Mouse (Mus musculus): ENCODE measurements around the gene Ppcdc. TPM values are rescaled to one million over a fixed set of nuclear protein-coding genes. Genes with fewer than 3 reads are reported as not detected.

The Ppcdc gene
- total and polyA plus RNA-seq, 3 experiments: 38.8 to 50.3 (median 44.1) TPM

GRCm38 (mm10) chr9:57421121-57421571 is 18.8 kb downstream of the Ppcdc start (continued):
- TF ChIP-seq TCF12 (IDR thresholded peaks at IDR 0.05; ENCODE audit: low read depth, low read length) (peak; percentile 99), ZKSCAN1 (IDR thresholded peaks at IDR 0.05; ENCODE audit: borderline replicate concordance, low read depth, low read length) (no peak), ZC3H11A (IDR thresholded peaks at IDR 0.05; ENCODE audit: low read depth, low read length) (no peak), JUN (IDR thresholded peaks at IDR 0.05; ENCODE audit: insufficient read depth, low read depth, low read length) (peak; percentile 86), MEF2A (IDR thresholded peaks at IDR 0.05; ENCODE audit: borderline replicate concordance, low read depth, low read length) (peak; percentile 86), NELFE (IDR thresholded peaks at IDR 0.05; ENCODE audit: low read depth, low read length) (peak; percentile 64; the same call in 1 of the 2 replicates), KAT2A (IDR thresholded peaks at IDR 0.05; ENCODE audit: insufficient replicate concordance, low read length) (no peak), TBP (conservative IDR thresholded peaks at IDR 0.05; ENCODE audit: low read depth, low read length) (peak; percentile 95), USF2 (conservative IDR thresholded peaks at IDR 0.05; ENCODE audit: low read depth, low read length) (no peak; the same call in 1 of the 2 replicates), PAX5 (IDR thresholded peaks at IDR 0.05; ENCODE audit: low read length) (no peak), SIN3A (IDR thresholded peaks at IDR 0.05; ENCODE audit: low read length) (peak; percentile 88), RCOR1 (conservative IDR thresholded peaks at IDR 0.05; ENCODE audit: low read depth, low read length) (0 out of 2 replicates have a peak, but pooled peaks have one; percentile 43), E2F4 (IDR thresholded peaks at IDR 0.05; ENCODE audit: insufficient replicate concordance, low read depth, low read length) (no peak), RAD21 (IDR thresholded peaks at IDR 0.05; ENCODE audit: low read depth, low read length) (no peak; the same call in 1 of the 2 replicates), MXI1 (IDR thresholded peaks at IDR 0.05; ENCODE audit: low read depth, low read length) (peak; percentile 81), ZMIZ1 (IDR thresholded peaks at IDR 0.05; ENCODE audit: low read depth, low read length) (peak; percentile 72), CTCF (conservative IDR thresholded peaks at IDR 0.05 in 1 of 2, IDR thresholded peaks at IDR 0.05 in 1 of 2; ENCODE audit: low read depth in 2 of 2, low read length in 2 of 2) (no peak), JUND (conservative IDR thresholded peaks at IDR 0.05; ENCODE audit: low read depth, low read length) (peak; percentile 80), CHD1 (IDR thresholded peaks at IDR 0.05; ENCODE audit: low read depth, low read length) (0 out of 2 replicates have a peak, but pooled peaks have one; percentile 28)

- dilution Hi-C loops (cut with MboI; ENCODE audit: extremely low pct_ligation_motif_present, extremely low pct_unique_long_range_greater_than_20kb, low sequenced_read_pairs) (no loop called here), in situ Hi-C loops (cut with MboI; ENCODE audit: low pct_ligation_motif_present, low pct_unique_long_range_greater_than_20kb, low sequenced_read_pairs) (no loop called here)
- peak; percentile 66 for DNase-seq (ENCODE audit: extremely low read depth)
- H3K9ac ChIP-seq (ENCODE audit: insufficient read depth, low read depth): peak overlapping the region; percentile 91
- peak overlapping the region; percentile 88 for H3K4me2 ChIP-seq (ENCODE audit: insufficient read depth, low read depth, poor library complexity, severe bottlenecking)
- peak overlapping the region; percentile 100 for H3K27ac ChIP-seq (ENCODE audit: insufficient read depth, low read depth)
- peaks cover 21 to 68% of the 10 kb centered on the region in 2 experiments for H3K4me1 ChIP-seq (ENCODE audit: control insufficient read depth in 1 of 2, insufficient read depth in 2 of 2)
- no peaks in the 10 kb centered on the region for H3K27me3 ChIP-seq (replicated peaks)
- TF ChIP-seq IRF4 (IDR thresholded peaks at IDR 0.05; ENCODE audit: low read depth, low read length): 0 out of 2 replicates have a peak, but pooled peaks have one; percentile 34
- TF ChIP-seq ZNF384 (IDR thresholded peaks at IDR 0.05; ENCODE audit: low read depth, low read length): no peak
- peak; percentile 35 for TF ChIP-seq ETS1 (conservative IDR thresholded peaks at IDR 0.05; ENCODE audit: low read depth, low read length)
- no peak; the same call in 1 of the 2 replicates for TF ChIP-seq RCOR1 (conservative IDR thresholded peaks at IDR 0.05; ENCODE audit: low read depth, low read length)
- TF ChIP-seq MYC (IDR thresholded peaks at IDR 0.05; ENCODE audit: low read depth, low read length): peak; percentile 86
- TF ChIP-seq CHD2 (IDR thresholded peaks at IDR 0.05; ENCODE audit: low read length): peak; percentile 70
- TF ChIP-seq MXI1 (IDR thresholded peaks at IDR 0.05; ENCODE audit: low read depth, low read length): peak; percentile 85
- TF ChIP-seq POLR2A (IDR thresholded peaks at IDR 0.05; ENCODE audit: low read depth, low read length): no peak
- no peak for TF ChIP-seq SMC3 (IDR thresholded peaks at IDR 0.05; ENCODE audit: low read depth, low read length)
- TF ChIP-seq ZMIZ1 (IDR thresholded peaks at IDR 0.05; ENCODE audit: low read depth, low read length): no peak
- no peak for TF ChIP-seq BHLHE40 (IDR thresholded peaks at IDR 0.05; ENCODE audit: low read depth, low read length)
- no peak for TF ChIP-seq ZKSCAN1 (IDR thresholded peaks at IDR 0.05; ENCODE audit: borderline replicate concordance, low read depth, low read length)
- TF ChIP-seq UBTF (IDR thresholded peaks at IDR 0.05; ENCODE audit: low read depth, low read length): peak; percentile 74; the same call in 1 of the 2 replicates
- TF ChIP-seq TCF12 (IDR thresholded peaks at IDR 0.05; ENCODE audit: low read depth, low read length): 0 out of 2 replicates have a peak, but pooled peaks have one; percentile 20
- TF ChIP-seq KAT2A (IDR thresholded peaks at IDR 0.05; ENCODE audit: insufficient replicate concordance, low read length): no peak
- no peak for TF ChIP-seq TBP (conservative IDR thresholded peaks at IDR 0.05; ENCODE audit: low read depth, low read length)
- TF ChIP-seq SIN3A (IDR thresholded peaks at IDR 0.05; ENCODE audit: low read length): 0 out of 2 replicates have a peak, but pooled peaks have one; percentile 9
- no peak for TF ChIP-seq USF1 (IDR thresholded peaks at IDR 0.05; ENCODE audit: low read depth, low read length)
- TF ChIP-seq MAFK (IDR thresholded peaks at IDR 0.05; ENCODE audit: insufficient replicate concordance, low read length): no peak
- peak; percentile 46; the same call in 1 of the 2 replicates for TF ChIP-seq MEF2A (IDR thresholded peaks at IDR 0.05; ENCODE audit: borderline replicate concordance, low read depth, low read length)
- peak; percentile 94 for TF ChIP-seq MAX (IDR thresholded peaks at IDR 0.05; ENCODE audit: low read length)
- peak; percentile 58; the same call in 1 of the 2 replicates for TF ChIP-seq CHD1 (IDR thresholded peaks at IDR 0.05; ENCODE audit: low read depth, low read length)
- H3K79me2 ChIP-seq (replicated peaks; ENCODE audit: control insufficient read depth, extremely low read depth, insufficient read depth, poor library complexity, severe bottlenecking): no peaks in the 10 kb centered on the region; the same call in 1 of the 2 replicates
- peaks cover 29 to 73% of the 10 kb centered on the region in 2 experiments for H3K36me3 ChIP-seq (replicated peaks in 1 of 2; ENCODE audit: control insufficient read depth in 1 of 2, insufficient read depth in 1 of 2, low read length in 1 of 2)
- H3K4me3 ChIP-seq (replicated peaks in 1 of 3; ENCODE audit: low read depth in 2 of 3, low read length in 2 of 3, poor library complexity in 1 of 3): peak overlapping the region; percentile 44 to 73 (median 56)
- no peaks in the 10 kb centered on the region for H3K9me3 ChIP-seq (replicated peaks; ENCODE audit: low read length)
These were observed 19.4 kb downstream of the Ppcdc start for GRCm38 (mm10) chr9:57420321-57421120.
